Mouse (Mus musculus) midbrain, embryonic 12.5 days (tissue): Measurements from ENCODE around the gene Jam2. TPM values are rescaled to one million over a fixed set of nuclear protein-coding genes. Genes with fewer than 3 reads are reported as not detected.

Experiments used
- ATAC-seq: fragments of 200-750 bp; cut with Nextera tagmentation; 2 replicates; pipeline ENCODE4 v1.8.0; 2017; ENCODE audit warnings: low read depth, moderate TSS enrichment, moderate library complexity; ENCODE audit not compliant: low FRiP score
- H3K27ac ChIP-seq: fragments of 300-500 bp; sonication (generic); replicated peaks from 2 replicates; pipeline ENCODE4 v1.5.1; 2016; ENCODE audit warnings: mild to moderate bottlenecking
- H3K27me3 ChIP-seq: fragments of 300-500 bp; sonication (generic); 2 replicates; pipeline ENCODE4 v1.6.1; 2016; ENCODE audit warnings: mild to moderate bottlenecking
- H3K36me3 ChIP-seq: fragments of 300-500 bp; sonication (generic); 2 replicates; pipeline ENCODE4 v1.6.1; 2016
- H3K4me1 ChIP-seq: fragments of 300-500 bp; sonication (generic); 2 replicates; pipeline ENCODE4 v1.6.1; 2016
- H3K4me2 ChIP-seq: fragments of 300-500 bp; sonication (generic); replicated peaks from 2 replicates; pipeline ENCODE4 v1.6.1; 2016; ENCODE audit warnings: mild to moderate bottlenecking, moderate library complexity
- H3K4me3 ChIP-seq: fragments of 300-500 bp; sonication (generic); 2 replicates; pipeline ENCODE4 v1.5.1; 2016; ENCODE audit warnings: mild to moderate bottlenecking
- H3K9ac ChIP-seq: fragments of 300-500 bp; sonication (generic); replicated peaks from 2 replicates; pipeline ENCODE4 v1.6.1; 2016; ENCODE audit warnings: mild to moderate bottlenecking, moderate library complexity
- H3K9me3 ChIP-seq: fragments of 300-500 bp; sonication (generic); 2 replicates; pipeline ENCODE4 v1.6.1; 2016; ENCODE audit warnings: mild to moderate bottlenecking
- WGBS: fragments of 180-500 bp; shearing (Covaris S2); methylation state at CpG from one replicate; pipeline ENCODE4 v1.1.7; 2016; 5-methylcytosine and 5-hydroxymethylcytosine counted together
- polyA plus RNA-seq: library from polyadenylated mRNA; unstranded; fragments of >200 nt; fragmentation: Nextera tagmentation; extraction: Ambion mirVana; gene quantifications from 2 replicates; pipeline ENCODE4 v1.2.1, GENCODE M21; 2016

Gene Jam2
- polyA plus RNA-seq, 1 experiment from 2014 or later: 73.7 TPM

DNA sequence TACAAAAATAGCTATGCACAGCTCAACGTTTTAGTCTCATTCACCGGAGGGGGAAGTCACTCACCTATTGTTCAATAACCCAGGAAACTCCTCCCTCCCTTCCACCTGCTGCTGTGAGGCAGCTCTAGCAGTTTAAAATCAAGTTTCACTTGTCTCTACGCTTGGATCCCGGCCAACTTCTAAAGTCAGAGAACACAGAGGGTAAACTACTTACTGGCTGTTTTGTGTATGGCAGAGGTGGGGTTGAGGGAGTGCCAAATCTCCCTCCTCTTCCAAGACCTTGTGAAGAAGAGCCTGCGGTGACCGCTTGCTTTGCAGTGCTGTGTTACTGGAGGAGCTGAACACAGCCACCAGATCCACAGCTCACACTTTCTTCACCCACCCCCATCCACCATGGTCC is 51.1 kb downstream of the Jam2 start:
- no peaks in the 10 kb centered on the region for H3K9me3 ChIP-seq
- no peak overlapping the region for H3K9ac ChIP-seq
- H3K4me3 ChIP-seq: no peak overlapping the region
- H3K27ac ChIP-seq: no peak overlapping the region
- H3K4me1 ChIP-seq: no peaks in the 10 kb centered on the region
- no peak overlapping the region for H3K4me2 ChIP-seq
- peaks cover 76% of the 10 kb centered on the region for H3K36me3 ChIP-seq
- no peaks in the 10 kb centered on the region for H3K27me3 ChIP-seq
- WGBS: 77% methylated on average over 6 of the region's 6 CpGs
- no peak for ATAC-seq

DNA sequence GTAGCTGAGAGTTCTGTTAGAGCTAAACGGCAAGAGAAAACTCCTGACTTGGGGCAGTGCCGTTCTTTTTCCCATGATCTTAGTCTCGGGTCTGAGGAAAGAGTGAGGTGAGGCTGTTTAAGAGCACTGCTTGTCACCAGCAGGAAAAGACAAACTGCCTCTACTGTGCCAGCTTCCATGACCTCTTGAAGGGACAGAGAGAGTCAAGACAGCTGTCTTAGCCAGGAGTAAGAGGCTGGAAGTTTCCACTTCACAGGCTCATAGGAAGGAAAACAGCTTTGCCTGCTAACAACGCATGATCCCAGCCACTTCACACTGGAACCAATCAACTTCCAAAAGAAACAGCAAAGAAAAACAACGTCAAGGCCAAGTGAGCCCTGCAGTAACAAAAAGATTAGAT is 57.8 kb downstream of the Jam2 start:
- Histone ChIP-seq H3K9ac (no peak overlapping the region), H3K36me3 (peaks cover 55% of the 10 kb centered on the region), H3K4me1 (peaks cover 15% of the 10 kb centered on the region), H3K4me3 (no peak overlapping the region), H3K27ac (no peak overlapping the region), H3K4me2 (no peak overlapping the region), H3K27me3 (no peaks in the 10 kb centered on the region), H3K9me3 (no peaks in the 10 kb centered on the region)
- WGBS: 91% methylated on average over 5 of the region's 5 CpGs
- ATAC-seq: no peak

DNA sequence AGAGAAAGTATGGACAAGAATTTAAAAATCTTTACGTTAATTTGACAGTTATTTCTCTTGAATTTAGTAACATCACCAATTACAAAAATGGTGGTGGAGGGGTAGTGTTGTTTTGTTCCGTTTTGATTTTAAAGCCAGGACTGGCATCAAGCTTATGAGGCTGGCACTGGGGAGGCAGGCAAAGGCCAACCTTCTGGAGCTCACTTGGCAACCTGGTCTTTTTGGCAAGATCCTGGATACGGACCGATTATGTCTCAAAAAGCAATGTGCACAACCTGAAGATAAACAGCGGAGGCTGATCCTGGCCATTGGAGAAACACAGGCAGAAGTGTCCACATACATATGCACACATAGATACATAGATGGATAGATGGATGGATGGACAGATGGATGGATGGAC is 58.8 kb downstream of the Jam2 start:
- peaks cover 21% of the 10 kb centered on the region for H3K4me1 ChIP-seq
- H3K4me3 ChIP-seq: no peak overlapping the region
- no peak overlapping the region for H3K27ac ChIP-seq
- no peak overlapping the region for H3K4me2 ChIP-seq
- ATAC-seq: no peak
- no peaks in the 10 kb centered on the region for H3K27me3 ChIP-seq
- WGBS: 95% methylated on average over 5 of the region's 5 CpGs
- no peak overlapping the region for H3K9ac ChIP-seq
- peaks cover 45% of the 10 kb centered on the region for H3K36me3 ChIP-seq
- H3K9me3 ChIP-seq: no peaks in the 10 kb centered on the region

DNA sequence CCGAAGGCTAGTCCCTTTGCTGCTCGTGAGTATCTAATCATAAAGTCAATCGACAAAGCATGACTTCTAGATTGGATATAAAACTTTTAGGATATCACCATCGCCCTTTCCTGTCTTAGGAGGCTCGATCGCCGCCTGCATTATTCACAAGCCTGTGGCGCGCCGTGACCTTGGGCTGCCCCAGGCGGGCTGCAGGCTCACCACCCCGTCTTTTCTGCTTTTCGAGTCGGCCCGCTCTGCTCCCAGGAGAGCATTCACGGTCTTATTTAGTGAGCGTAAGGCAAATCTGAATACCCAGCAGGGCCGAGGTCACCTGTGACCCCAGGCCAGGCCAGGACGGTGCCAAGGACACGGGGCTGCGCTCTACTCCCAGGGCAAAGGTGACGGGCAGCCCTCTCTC is 60.4 kb downstream of the Jam2 start:
- peak overlapping the region; percentile 85 for H3K4me3 ChIP-seq
- peak overlapping the region; percentile 92 for H3K9ac ChIP-seq
- under 1% methylated on average over 22 of the region's 22 CpGs for WGBS
- peak overlapping the region; percentile 76 for H3K4me2 ChIP-seq
- no peak for ATAC-seq
- H3K36me3 ChIP-seq: peaks cover 37% of the 10 kb centered on the region
- H3K27me3 ChIP-seq: no peaks in the 10 kb centered on the region
- peak overlapping the region; percentile 96 for H3K27ac ChIP-seq
- peaks cover 21% of the 10 kb centered on the region for H3K4me1 ChIP-seq
- no peaks in the 10 kb centered on the region for H3K9me3 ChIP-seq

DNA sequence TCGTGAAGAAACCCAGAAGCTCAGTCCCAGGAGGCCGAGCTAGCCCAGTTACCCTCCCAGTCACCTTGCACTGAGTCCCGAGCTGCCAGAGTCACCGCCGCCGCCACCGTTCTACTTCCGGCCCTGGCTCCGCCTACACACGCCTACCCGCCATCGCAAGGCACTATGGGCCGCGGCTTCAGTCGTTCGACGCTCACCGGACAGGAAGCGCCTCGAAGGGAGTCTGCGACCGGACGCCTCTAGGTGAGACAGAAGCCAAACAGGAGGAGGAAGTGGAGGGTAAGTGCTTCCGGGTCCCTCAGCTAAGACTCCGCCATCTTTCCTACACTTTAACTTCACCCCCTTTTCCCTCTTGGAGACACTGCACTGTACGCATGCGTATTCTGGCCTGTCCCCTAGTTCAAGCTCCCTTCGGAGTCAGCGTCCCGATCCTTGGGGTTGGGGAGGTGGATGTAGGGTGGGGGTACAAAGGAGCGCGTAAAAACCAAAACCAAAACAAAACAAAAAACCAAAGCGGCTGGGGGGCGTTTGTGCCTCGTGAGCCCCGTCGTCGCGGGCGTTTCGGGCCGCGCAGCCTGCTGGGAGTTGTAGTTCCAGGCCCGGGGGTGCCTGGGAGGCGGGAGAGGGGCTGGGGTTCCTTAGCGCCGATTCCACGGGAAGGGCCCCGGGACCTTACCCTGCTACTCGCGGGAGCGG is 61.0 kb downstream of the Jam2 start, which contains the start of gene Gabpa:
Gene Gabpa (plus strand): TSS at position 181 of the 696 bp plus-strand sequence.
- Histone ChIP-seq H3K9ac (peak within 1 kb of the TSS; percentile 92), H3K27ac (peak within 1 kb of the TSS; percentile 96), H3K4me3 (peak within 1 kb of the TSS; percentile 85), H3K4me1 (peaks cover 21% of the 10 kb centered on the region), H3K4me2 (peak within 1 kb of the TSS; percentile 76), H3K27me3 (no peaks in the 10 kb centered on the region), H3K36me3 (peaks cover 34% of the 10 kb centered on the region), H3K9me3 (no peaks in the 10 kb centered on the region)
- under 1% methylated on average over 51 of the region's 52 CpGs for WGBS
- peak; percentile 95 for ATAC-seq

DNA sequence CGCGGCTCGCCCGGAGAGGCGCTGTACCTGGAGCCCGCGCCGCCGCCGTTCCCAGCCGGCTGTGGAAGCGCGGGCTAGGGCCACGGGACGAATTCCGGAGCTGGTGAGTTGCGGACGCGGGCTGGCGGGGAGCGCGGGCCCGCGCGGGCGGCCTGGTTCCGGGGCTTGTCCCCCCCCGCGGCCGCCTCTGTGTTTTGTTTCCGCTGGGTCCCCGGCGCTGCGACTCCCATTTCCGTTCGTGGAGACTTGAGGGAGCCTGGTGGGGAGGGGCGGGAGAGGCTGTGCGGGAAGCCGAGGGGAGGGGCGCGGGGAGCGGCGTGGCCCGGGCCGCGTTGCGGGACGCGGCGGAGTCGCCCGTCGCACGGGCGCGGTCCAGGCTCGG is 61.5 kb downstream of the Jam2 start, which contains the start of gene Atp5j:
Gene Atp5j (minus strand): TSS at position 185 of the 382 bp plus-strand sequence.
- Histone ChIP-seq H3K4me1 (peaks cover 21% of the 10 kb centered on the region), H3K9ac (peak within 1 kb of the TSS; percentile 92), H3K36me3 (peaks cover 32% of the 10 kb centered on the region), H3K27me3 (no peaks in the 10 kb centered on the region), H3K4me2 (peak within 1 kb of the TSS; percentile 76), H3K9me3 (no peaks in the 10 kb centered on the region), H3K4me3 (peak within 1 kb of the TSS; percentile 85), H3K27ac (peak within 1 kb of the TSS; percentile 96)
- peak; percentile 62 for ATAC-seq
- WGBS: under 1% methylated on average over 52 of the region's 57 CpGs

DNA sequence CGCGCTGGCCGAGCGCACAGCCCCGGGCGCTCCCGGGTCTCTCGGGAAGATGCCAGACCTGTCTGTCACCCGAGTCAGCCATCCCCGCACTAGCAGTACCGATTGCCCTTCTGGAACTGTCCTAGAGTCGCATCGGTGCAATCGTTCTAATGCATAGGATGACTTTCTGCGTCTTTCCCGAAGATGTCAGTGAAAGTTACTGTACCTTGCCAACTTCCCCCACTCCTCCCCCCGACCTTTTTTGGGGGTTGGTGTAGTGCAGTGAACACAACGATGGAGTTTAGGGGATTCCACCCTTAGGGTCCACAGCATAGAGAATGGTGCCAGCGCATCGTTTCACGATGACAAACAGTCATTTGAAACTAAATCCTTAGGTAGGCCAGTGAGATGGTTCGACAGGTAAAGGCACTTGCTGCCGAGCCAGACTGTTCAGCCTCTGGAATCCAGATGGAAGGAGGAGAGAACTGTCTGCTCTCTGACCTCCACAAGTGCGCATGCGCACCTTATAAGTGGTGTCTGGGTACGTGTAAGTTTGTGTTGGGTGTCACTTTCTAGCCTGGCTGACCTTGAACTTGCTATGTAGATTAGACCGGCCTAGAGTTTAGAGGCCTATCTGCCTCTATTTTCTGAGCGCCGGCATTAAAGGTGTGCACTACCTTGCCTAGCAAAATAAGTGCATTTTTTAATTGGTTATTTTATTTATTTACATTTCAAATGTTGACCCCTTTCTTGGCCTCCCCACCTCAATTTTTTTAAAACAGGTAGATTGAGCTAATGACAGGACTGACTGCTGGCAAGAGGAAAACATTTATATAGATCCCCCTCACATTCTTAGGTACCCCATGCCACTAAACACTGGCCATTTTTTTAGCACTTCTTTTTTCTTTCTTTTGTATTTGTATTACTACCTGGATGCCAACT is 62.2 kb downstream of the Jam2 start:
- H3K36me3 ChIP-seq: peaks cover 33% of the 10 kb centered on the region
- WGBS: 9% methylated on average over 28 of the region's 29 CpGs

DNA sequence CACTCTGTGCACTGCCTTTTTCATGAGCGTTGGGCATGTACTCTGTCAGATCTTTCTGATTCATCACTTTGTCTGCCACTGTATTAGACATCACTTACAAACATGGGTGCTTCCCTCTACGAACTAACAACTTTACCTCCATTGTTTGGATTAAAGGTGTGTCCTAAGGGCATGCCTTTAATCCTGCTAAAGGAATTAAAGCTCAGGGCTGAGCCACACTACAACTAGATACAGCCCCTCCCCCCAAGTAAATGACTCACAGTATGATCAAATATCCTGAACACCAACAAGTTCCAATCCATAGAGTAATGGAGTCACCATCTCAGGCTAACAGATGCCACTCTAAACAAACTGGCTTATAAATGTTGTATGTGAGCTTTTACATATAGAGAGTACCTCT is 64.7 kb downstream of the Jam2 start:
- peaks cover 23% of the 10 kb centered on the region for H3K36me3 ChIP-seq
- H3K27ac ChIP-seq: no peak overlapping the region
- no peak for ATAC-seq
- peaks cover 21% of the 10 kb centered on the region for H3K4me1 ChIP-seq
- H3K4me2 ChIP-seq: no peak overlapping the region
- H3K27me3 ChIP-seq: no peaks in the 10 kb centered on the region
- no peaks in the 10 kb centered on the region for H3K9me3 ChIP-seq
- H3K9ac ChIP-seq: no peak overlapping the region
- WGBS: 84% methylated on average over 2 of the region's 2 CpGs
- H3K4me3 ChIP-seq: no peak overlapping the region

More for the DNA sequence above, 62.2 kb downstream of the Jam2 start:
- Histone ChIP-seq H3K4me1 (peaks cover 21% of the 10 kb centered on the region), H3K4me2 (peak overlapping the region; percentile 76), H3K9me3 (no peaks in the 10 kb centered on the region), H3K27me3 (no peaks in the 10 kb centered on the region), H3K9ac (peak overlapping the region; percentile 92), H3K4me3 (peak overlapping the region; percentile 85), H3K27ac (peak overlapping the region; percentile 96)
- ATAC-seq: peak; percentile 5

DNA sequence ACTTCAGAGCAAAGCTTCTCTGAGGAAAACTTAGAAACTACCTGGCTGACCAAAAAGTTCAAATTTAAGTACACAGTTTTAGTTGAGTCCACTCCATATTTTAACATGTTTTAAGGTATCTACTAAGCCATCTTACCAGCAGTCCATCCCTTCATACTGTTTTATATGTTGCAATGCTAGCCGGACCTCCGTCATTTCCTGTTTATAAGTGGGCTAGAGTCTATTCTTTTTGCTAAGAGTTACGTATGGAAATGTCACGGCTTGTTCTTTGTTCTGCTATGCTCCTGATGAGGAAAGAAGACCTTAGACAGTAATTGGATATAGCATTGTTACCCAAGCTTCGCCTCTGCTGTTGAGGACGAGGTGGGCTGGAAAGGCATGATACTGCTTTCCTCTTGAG is 79.6 kb downstream of the Jam2 start:
- no peak for ATAC-seq
- Histone ChIP-seq H3K4me2 (no peak overlapping the region), H3K9ac (no peak overlapping the region), H3K4me3 (no peak overlapping the region), H3K9me3 (no peaks in the 10 kb centered on the region), H3K27me3 (no peaks in the 10 kb centered on the region), H3K4me1 (no peaks in the 10 kb centered on the region), H3K27ac (no peak overlapping the region), H3K36me3 (peaks cover 67% of the 10 kb centered on the region)
- 95% methylated on average over 6 of the region's 6 CpGs for WGBS

DNA sequence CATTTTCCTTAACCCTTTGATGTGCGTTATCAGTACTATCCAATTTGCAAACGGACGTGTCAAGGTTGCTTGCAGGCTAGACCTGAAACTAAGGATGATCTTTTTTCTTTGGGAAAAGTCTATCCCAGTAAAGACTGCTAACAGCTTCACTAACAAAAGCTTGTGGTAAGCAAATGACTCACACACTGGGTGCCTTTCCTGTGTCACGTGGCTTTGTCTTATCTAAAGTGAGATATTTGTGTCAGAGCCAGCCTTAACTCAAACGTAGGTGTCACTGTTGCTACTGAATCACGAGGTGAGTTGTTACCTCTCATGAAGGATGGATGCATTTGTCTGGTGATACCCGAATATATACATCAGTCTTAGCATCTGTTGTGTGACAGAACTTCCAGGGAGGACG is 90.7 kb downstream of the Jam2 start:
- no peak for ATAC-seq
- no peak overlapping the region for H3K4me3 ChIP-seq
- H3K9ac ChIP-seq: no peak overlapping the region
- no peak overlapping the region for H3K27ac ChIP-seq
- no peaks in the 10 kb centered on the region for H3K9me3 ChIP-seq
- 91% methylated on average over 8 of the region's 8 CpGs for WGBS
- H3K36me3 ChIP-seq: peaks cover 15% of the 10 kb centered on the region
- no peak overlapping the region for H3K4me2 ChIP-seq
- no peaks in the 10 kb centered on the region for H3K4me1 ChIP-seq
- H3K27me3 ChIP-seq: no peaks in the 10 kb centered on the region

DNA sequence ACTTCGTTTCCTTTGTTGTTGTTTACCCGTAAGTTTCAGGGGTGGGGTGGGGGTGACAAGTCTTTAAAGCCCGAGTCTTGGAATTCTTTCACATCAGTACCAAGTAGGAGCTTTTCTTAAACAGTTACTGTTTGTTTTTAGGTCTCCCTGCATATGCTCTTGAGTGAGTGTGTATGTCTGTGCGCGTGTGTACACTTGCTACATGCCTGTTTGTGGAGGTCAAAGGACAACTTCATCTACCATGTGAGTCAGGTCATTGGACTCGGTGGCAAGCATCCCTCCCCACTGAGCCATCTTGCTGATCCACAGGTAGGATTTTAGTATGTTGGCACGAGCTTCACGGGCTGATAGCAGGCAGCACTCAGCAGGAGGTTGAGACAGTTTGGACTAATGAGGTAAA is 99.9 kb downstream of the Jam2 start:
- Histone ChIP-seq H3K27ac (no peak overlapping the region), H3K4me3 (no peak overlapping the region), H3K4me1 (0 out of 2 replicates have a peak, but pooled peaks cover 8% of the 10 kb centered on the region), H3K9ac (no peak overlapping the region), H3K36me3 (no peaks in the 10 kb centered on the region), H3K27me3 (no peaks in the 10 kb centered on the region), H3K4me2 (no peak overlapping the region), H3K9me3 (no peaks in the 10 kb centered on the region)
- ATAC-seq: no peak
- 83% methylated on average over 8 of the region's 8 CpGs for WGBS
